Mouse (Mus musculus) MEL (cell line): Measurements from ENCODE around the gene Taar3. TPM values are rescaled to one million over a fixed set of nuclear protein-coding genes. Genes with fewer than 3 reads are reported as not detected.

Experiments used
- DNase-seq: peaks from one replicate; pipeline ENCODE4 v3.0.0; 2011; ENCODE audit warnings: low read depth, low spot score
- H3K27ac ChIP-seq: 2 replicates; pipeline ENCODE4 v1.5.1; 2012; ENCODE audit warnings: low read depth, mild to moderate bottlenecking, control low read depth, low read length, moderate library complexity; ENCODE audit not compliant: control insufficient read depth
- H3K27me3 ChIP-seq, 2 experiments: fragments of 150-350 bp in 1 of 2; sonication (generic) in 1 of 2; 2 replicates each; pipeline ENCODE4 v1.6.1; 2012; ENCODE audit warnings: low read length in 2 of 2, mild to moderate bottlenecking in 2 of 2, improper control_type of control experiment in 1 of 2, moderate library complexity in 1 of 2; ENCODE audit not compliant: insufficient read depth in 2 of 2, control insufficient read depth in 1 of 2
- H3K36me3 ChIP-seq, 2 experiments: 2 replicates each; pipeline ENCODE4 v1.6.1; 2012 to 2014; ENCODE audit warnings: low read length in 2 of 2, improper control_type of control experiment in 1 of 2, inconsistent platforms in 1 of 2, mild to moderate bottlenecking in 1 of 2; ENCODE audit not compliant: insufficient read depth in 2 of 2, control insufficient read depth in 1 of 2
- H3K4me1 ChIP-seq, 2 experiments: fragments of 150-350 bp in 1 of 2; sonication (generic) in 1 of 2; 2 replicates each; pipeline ENCODE4 v1.6.1; 2012; ENCODE audit warnings: low read length in 2 of 2, improper control_type of control experiment in 1 of 2, mild to moderate bottlenecking in 1 of 2; ENCODE audit not compliant: insufficient read depth in 2 of 2, control insufficient read depth in 1 of 2
- H3K4me3 ChIP-seq, 2 experiments: fragments of 150-350 bp in 1 of 2; sonication (generic) in 1 of 2; 2 replicates each; pipeline ENCODE4 v1.5.1; 2012; ENCODE audit warnings: low read depth in 2 of 2, low read length in 2 of 2, mild to moderate bottlenecking in 2 of 2, moderate library complexity in 2 of 2, control low read depth in 1 of 2, improper control_type of control experiment in 1 of 2; ENCODE audit not compliant: control insufficient read depth in 1 of 2, insufficient read depth in 1 of 2
- H3K79me2 ChIP-seq: 2 replicates; pipeline ENCODE4 v1.6.1; 2012; ENCODE audit warnings: mild to moderate bottlenecking, low read length, moderate library complexity; ENCODE audit not compliant: control insufficient read depth, poor library complexity, insufficient read depth
- H3K9ac ChIP-seq: 2 replicates; pipeline ENCODE4 v1.6.1; 2012; ENCODE audit warnings: low read depth, mild to moderate bottlenecking, control low read depth, low read length, moderate library complexity; ENCODE audit not compliant: control insufficient read depth, poor library complexity, severe bottlenecking
- H3K9me3 ChIP-seq: fragments of 150-350 bp; sonication (generic); replicated peaks from 2 replicates; pipeline ENCODE4 v1.6.1; 2012; ENCODE audit warnings: mild to moderate bottlenecking, low read length, improper control_type of control experiment, moderate library complexity; ENCODE audit not compliant: insufficient read depth
- BHLHE40 ChIP-seq: IDR thresholded peaks from 2 replicates; pipeline ENCODE4 v1.6.1; 2012; ENCODE audit warnings: low read depth, mild to moderate bottlenecking, inconsistent platforms, low read length, improper control_type of control experiment, borderline replicate concordance
- CHD1 ChIP-seq: IDR thresholded peaks from 2 replicates; pipeline ENCODE4 v1.6.1; 2012; ENCODE audit warnings: low read depth, mild to moderate bottlenecking, inconsistent platforms, low read length, improper control_type of control experiment
- CHD2 ChIP-seq: IDR thresholded peaks from 2 replicates; pipeline ENCODE4 v1.6.1; 2011; ENCODE audit warnings: low read length, improper control_type of control experiment
- CTCF ChIP-seq, 3 experiments: IDR thresholded peaks in 2 of 3; conservative IDR thresholded peaks in 1 of 3; 2 replicates each; pipeline ENCODE4 v1.5.1; 2011 to 2012; ENCODE audit warnings: low read length in 3 of 3, low read depth in 2 of 3, mild to moderate bottlenecking in 2 of 3, improper control_type of control experiment in 1 of 3, inconsistent platforms in 1 of 3, mixed read lengths in 1 of 3, moderate library complexity in 1 of 3; ENCODE audit not compliant: control insufficient read depth in 1 of 3, insufficient read depth in 1 of 3, poor library complexity in 1 of 3, severe bottlenecking in 1 of 3
- E2F4 ChIP-seq: IDR thresholded peaks from 2 replicates; pipeline ENCODE4 v1.6.1; 2011; ENCODE audit warnings: low read depth, low read length, improper control_type of control experiment, borderline replicate concordance
- ELF1 ChIP-seq: IDR thresholded peaks from 2 replicates; pipeline ENCODE4 v1.6.1; 2014; ENCODE audit warnings: low read depth, mild to moderate bottlenecking, inconsistent platforms, low read length, improper control_type of control experiment, moderate library complexity
- ETS1 ChIP-seq: IDR thresholded peaks from 2 replicates; pipeline ENCODE4 v1.6.1; 2012; ENCODE audit warnings: low read depth, mild to moderate bottlenecking, inconsistent platforms, low read length, improper control_type of control experiment, moderate library complexity
- GATA1 ChIP-seq: IDR thresholded peaks from 2 replicates; pipeline ENCODE4 v1.6.1; 2011; ENCODE audit warnings: low read depth, low read length, improper control_type of control experiment
- KAT2A ChIP-seq: conservative IDR thresholded peaks from 2 replicates; pipeline ENCODE4 v1.6.1; 2012; ENCODE audit warnings: low read depth, low read length, improper control_type of control experiment, inconsistent platforms
- MYC ChIP-seq: IDR thresholded peaks from 2 replicates; pipeline ENCODE4 v1.6.1; 2011; ENCODE audit warnings: low read depth, mild to moderate bottlenecking, low read length, improper control_type of control experiment, moderate library complexity
- POLR2A ChIP-seq, 2 experiments: IDR thresholded peaks; 2 replicates each; pipeline ENCODE4 v1.6.1; 2011 to 2012; ENCODE audit warnings: low read length in 2 of 2, mild to moderate bottlenecking in 2 of 2, control low read depth in 1 of 2, improper control_type of control experiment in 1 of 2, low read depth in 1 of 2, moderate library complexity in 1 of 2; ENCODE audit not compliant: control insufficient read depth in 1 of 2, insufficient read depth in 1 of 2, poor library complexity in 1 of 2
- RAD21 ChIP-seq: IDR thresholded peaks from 2 replicates; pipeline ENCODE4 v1.6.1; 2011; ENCODE audit warnings: mild to moderate bottlenecking, low read depth, low read length, improper control_type of control experiment
- SMC3 ChIP-seq: IDR thresholded peaks from 2 replicates; pipeline ENCODE4 v1.6.1; 2011; ENCODE audit warnings: low read depth, low read length, improper control_type of control experiment
- USF1 ChIP-seq: IDR thresholded peaks from 2 replicates; pipeline ENCODE4 v1.6.1; 2014; ENCODE audit warnings: low read depth, mild to moderate bottlenecking, inconsistent platforms, low read length, improper control_type of control experiment, moderate library complexity
- ZC3H11A ChIP-seq: IDR thresholded peaks from 2 replicates; pipeline ENCODE4 v1.6.1; 2012; ENCODE audit warnings: low read depth, mild to moderate bottlenecking, inconsistent platforms, low read length, improper control_type of control experiment
- ZNF384 ChIP-seq: IDR thresholded peaks from 2 replicates; pipeline ENCODE4 v1.6.1; 2012; ENCODE audit warnings: low read depth, mild to moderate bottlenecking, inconsistent platforms, low read length, improper control_type of control experiment
- polyA plus RNA-seq, 2 experiments: library from polyadenylated mRNA; stranded (reverse) in 1 of 2; unstranded in 1 of 2; fragments of >175 nt in 1 of 2; fragments of >200 nt in 1 of 2; gene quantifications; 2 replicates each; pipeline versions ENCODE4 v1.2.1 to v1.2.4; 2012; ENCODE audit warnings: low replicate concordance in 2 of 2, low read depth in 1 of 2; ENCODE audit not compliant: insufficient read length in 2 of 2, insufficient read depth in 1 of 2, missing spikeins in 1 of 2
- total RNA-seq: library from RNA; depleted of rRNA; stranded (reverse); fragments of 300-350 nt; gene quantifications from 2 replicates; pipeline ENCODE4 v1.2.3, GENCODE M21; 2012

Taar3 gene
- total and polyA plus RNA-seq, 3 experiments = not detected

GRCm38 (mm10) chr10:23905661-23906060, 43.7 kb upstream of the Taar3 start:
- Histone ChIP-seq H3K4me1 (no peaks in the 10 kb centered on the region), H3K4me3 (no peak overlapping the region), H3K9ac (no peak overlapping the region), H3K36me3 (no peaks in the 10 kb centered on the region), H3K79me2 (no peaks in the 10 kb centered on the region), H3K9me3 (no peaks in the 10 kb centered on the region), H3K27ac (no peak overlapping the region), H3K27me3 (no peaks in the 10 kb centered on the region)
- peak; percentile 25; the same call in 1 of the 2 replicates for TF ChIP-seq USF1
- no peak for TF ChIP-seq ZNF384
- DNase-seq = no peak

- no peak for TF ChIP-seq ELF1
- TF ChIP-seq ETS1 = no peak
- Histone ChIP-seq H3K9me3 (no peaks in the 10 kb centered on the region), H3K4me3 (no peak within 1 kb of the TSS), H3K27me3 (no peaks in the 10 kb centered on the region), H3K4me1 (no peaks in the 10 kb centered on the region), H3K9ac (no peak within 1 kb of the TSS), H3K27ac (no peak within 1 kb of the TSS), H3K36me3 (no peaks in the 10 kb centered on the region), H3K79me2 (no peaks in the 10 kb centered on the region)
- DNase-seq = no peak
Observed at GRCm38 (mm10) chr10:23920056-23920455, 29.3 kb upstream of the Taar3 start, which contains the start of gene Taar1. Gene Taar1, plus strand, starts transcription at chr10:23920356.

GRCm38 (mm10) chr10:23922468-23922867, 26.9 kb upstream of the Taar3 start:
- Histone ChIP-seq H3K4me1 (no peaks in the 10 kb centered on the region), H3K79me2 (no peaks in the 10 kb centered on the region)
- TF ChIP-seq E2F4 (no peak), RAD21 (no peak), GATA1 (no peak), ZNF384 (no peak), POLR2A (IDR thresholded peaks at IDR 0.05; ENCODE audit: control insufficient read depth in 1 of 2, insufficient read depth in 1 of 2, low read depth in 1 of 2, low read length in 2 of 2, poor library complexity in 1 of 2) (no peak)
- TF ChIP-seq, all 39 proteins: peak for 0
- Histone ChIP-seq H3K27ac (no peak overlapping the region), H3K9ac (no peak overlapping the region), H3K36me3 (no peaks in the 10 kb centered on the region), H3K4me3 (no peak overlapping the region), H3K9me3 (no peaks in the 10 kb centered on the region), H3K27me3 (no peaks in the 10 kb centered on the region)
- no peak for DNase-seq

- no peaks in the 10 kb centered on the region for H3K27me3 ChIP-seq
- no peaks in the 10 kb centered on the region for H3K36me3 ChIP-seq
- no peaks in the 10 kb centered on the region for H3K4me1 ChIP-seq
- H3K4me3 ChIP-seq = no peak overlapping the region
- H3K27ac ChIP-seq = no peak overlapping the region
- no peaks in the 10 kb centered on the region for H3K79me2 ChIP-seq
- TF ChIP-seq CHD2 = no peak
- no peak for TF ChIP-seq BHLHE40
- no peak for TF ChIP-seq CHD1
- TF ChIP-seq USF1 = no peak
- TF ChIP-seq KAT2A = no peak
- no peak for TF ChIP-seq CTCF (IDR thresholded peaks at IDR 0.05 in 2 of 3, conservative IDR thresholded peaks at IDR 0.05 in 1 of 3; ENCODE audit: control insufficient read depth in 1 of 3, insufficient read depth in 1 of 3, low read depth in 2 of 3, low read length in 3 of 3, poor library complexity in 1 of 3, severe bottlenecking in 1 of 3)
- TF ChIP-seq ZC3H11A = no peak
- TF ChIP-seq MYC = no peak
- no peak for TF ChIP-seq SMC3
- no peak for DNase-seq
- H3K9me3 ChIP-seq = no peaks in the 10 kb centered on the region
- H3K9ac ChIP-seq = no peak overlapping the region
Observed at GRCm38 (mm10) chr10:23923941-23924340, 25.4 kb upstream of the Taar3 start.
